Mouse (Mus musculus) retina, adult 2 months (tissue): ENCODE results near the gene Sox5.

ENCODE experiments used
- DNase-seq: peaks from one replicate; pipeline ENCODE4 v3.0.0-alpha.2; 2012; ENCODE audit warnings: low read depth, low spot score

Gene Sox5

DNA sequence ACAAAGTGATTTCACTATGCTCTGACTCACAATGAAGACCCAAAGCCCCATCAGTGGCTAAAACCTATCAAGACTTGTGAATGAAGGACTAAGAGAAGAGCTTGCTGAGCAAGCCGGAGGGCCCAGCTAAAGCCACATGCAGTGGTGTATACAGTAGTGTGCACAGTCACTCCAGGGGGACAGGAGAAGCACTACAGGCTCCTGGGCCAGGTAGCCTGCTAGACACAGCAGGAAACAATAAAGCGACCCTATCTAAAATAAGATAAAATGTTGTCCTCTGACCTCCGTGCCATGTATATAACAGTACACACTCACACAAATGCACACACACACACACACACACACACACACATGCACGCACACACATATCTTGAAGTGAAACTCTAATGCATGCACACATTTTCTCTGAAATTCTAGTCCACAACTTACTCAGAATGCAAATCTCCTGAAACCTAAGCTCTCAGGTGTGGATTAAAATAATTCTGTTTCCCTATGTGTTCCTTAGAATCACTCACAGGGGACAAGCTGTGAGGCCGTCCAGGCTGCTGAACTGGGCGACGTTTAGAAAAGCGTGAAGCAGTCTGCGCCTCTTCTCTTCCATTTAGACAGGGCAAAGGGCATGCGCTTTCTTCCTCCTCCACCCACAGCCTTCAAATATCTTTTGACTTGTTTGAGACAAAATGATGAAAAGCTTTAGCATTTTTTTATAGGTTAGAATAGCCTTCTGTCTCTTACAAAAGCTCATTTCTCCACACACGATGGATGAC is 197.5 kb downstream of the Sox5 start:
- no peak for DNase-seq

DNA sequence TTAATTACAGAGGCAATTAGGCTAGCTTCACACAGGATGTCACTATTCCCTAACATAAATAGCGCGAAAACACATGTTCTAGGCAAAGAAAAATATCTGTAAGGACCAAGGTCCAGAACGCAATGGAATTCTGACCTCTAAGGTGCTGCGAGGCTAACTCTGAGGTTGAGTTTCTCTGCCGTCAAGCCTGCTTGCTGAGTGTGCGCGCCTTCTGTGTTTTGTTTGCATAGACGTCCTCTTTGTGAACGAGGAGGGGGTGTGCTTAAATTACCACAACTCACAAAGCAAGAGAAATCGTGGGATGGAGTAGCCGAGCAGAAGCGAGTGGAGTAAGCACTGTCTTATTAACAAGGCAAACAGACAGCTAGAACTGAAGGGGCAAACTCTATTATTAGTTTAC is 202.5 kb downstream of the Sox5 start:
- DNase-seq = no peak

DNA sequence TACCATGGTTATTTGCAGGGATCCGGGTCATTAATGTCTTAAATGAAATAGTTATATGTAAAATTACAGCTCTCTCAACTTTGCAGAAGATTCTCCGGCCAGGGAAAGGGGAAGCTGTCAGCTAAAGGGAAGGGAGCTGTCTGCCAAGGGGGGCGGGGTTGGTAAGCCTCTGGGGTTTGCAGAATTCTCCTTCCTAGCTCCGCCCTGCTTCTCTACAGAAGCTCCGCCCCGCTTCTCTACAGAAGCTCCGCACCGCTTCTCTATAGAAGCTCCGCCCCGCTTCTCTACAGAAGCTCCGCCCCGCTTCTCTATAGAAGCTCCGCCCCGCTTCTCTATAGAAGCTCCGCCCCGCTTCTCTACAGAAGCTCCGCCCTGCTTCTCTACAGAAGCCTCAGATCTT is 210.9 kb downstream of the Sox5 start:
- no peak for DNase-seq

DNA sequence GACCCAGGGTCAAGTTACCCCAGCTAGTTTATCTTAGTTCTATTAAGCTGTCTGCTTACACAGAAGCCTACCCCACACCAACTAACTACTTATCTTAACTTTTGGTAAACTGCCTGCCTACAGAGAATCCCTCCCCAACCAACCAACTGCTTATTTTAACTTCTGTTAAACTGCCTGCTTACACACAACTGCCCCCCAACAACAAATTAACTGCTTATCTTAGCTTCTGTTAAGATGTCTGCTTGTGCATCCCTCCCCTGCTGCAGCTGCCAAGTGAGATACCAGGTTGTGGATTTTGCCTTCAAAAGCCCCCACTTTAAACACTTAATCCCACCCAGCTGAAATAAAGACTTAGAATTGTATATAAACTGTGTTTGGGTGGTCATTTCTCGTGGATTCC is 215.9 kb downstream of the Sox5 start:
- DNase-seq = no peak

DNA sequence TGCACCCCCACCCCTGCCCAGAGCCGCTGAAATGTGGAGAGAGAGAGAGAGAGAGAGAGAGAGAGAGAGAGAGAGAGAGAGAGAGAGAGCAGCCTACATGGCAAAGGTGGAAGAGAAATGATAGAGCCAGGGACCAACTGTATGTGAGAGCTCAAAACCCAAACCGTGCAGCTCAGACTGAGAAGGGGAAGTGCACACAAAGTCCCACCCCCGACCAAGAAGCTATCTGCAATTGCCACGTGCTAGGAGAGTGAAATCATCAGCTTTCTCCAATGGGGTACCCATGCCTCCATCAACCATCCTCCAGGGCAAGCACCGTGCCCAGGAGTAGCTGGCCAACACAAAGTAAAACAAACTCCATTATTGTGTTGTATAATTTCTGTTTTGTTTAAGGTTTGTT is 220.1 kb downstream of the Sox5 start:
- no peak for DNase-seq

DNA sequence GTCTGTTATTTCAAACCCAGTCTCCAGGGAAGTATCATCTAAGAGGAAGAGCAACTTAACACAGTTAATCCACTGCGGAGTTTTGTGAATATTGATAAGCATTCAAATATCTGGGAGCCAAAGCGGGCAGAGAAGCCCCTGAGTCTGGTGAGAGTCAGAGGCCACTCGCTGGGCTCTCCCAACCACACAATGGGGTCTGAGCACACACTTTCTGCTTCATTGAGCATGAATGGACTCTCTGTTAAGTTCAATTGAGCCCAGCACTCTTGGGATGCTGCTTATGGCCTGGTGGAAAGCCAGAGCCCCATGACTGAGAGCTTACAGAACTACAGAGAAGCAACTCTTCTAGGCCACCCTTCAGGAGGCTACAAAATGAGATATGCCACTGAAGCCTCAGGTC is 221.6 kb downstream of the Sox5 start:
- no peak for DNase-seq

DNA sequence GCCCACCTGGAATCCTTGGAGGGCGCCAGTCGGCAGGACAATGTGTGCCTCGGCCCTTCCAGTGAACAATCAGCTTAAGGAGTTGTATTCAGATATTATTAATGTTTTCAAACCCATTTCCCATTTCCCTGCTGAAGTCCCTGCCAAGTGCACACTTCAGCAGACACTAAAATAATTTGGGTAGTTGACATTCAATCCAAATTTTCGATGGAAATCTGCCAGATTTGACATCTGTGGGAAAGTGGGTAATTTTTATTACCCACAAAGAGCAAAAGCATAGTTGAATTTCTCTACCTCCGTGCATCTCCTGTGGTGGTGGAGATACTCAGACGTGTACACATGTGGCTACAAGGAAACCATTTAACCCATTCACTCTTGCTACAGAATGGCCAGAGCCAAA is 228.3 kb downstream of the Sox5 start:
- no peak for DNase-seq

DNA sequence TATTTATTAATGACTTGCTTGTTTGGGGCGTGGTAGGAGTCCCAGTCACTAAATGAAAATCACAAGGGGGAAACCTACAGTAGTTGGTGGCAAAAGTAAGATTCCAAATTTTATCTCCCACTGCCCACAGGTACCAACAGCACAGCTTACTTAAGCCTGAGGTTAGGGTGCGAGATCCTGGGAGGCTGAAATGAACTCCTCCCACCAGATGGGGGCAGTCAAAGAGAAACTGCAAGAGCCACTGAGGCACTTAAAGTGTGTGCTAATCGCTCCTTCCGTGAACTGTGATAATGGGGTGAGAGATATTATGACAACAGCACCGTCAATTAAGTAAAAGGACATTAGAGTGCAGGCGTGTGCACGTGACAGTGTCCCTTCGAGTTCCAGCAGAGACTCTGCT is 232.8 kb downstream of the Sox5 start:
- DNase-seq = no peak

DNA sequence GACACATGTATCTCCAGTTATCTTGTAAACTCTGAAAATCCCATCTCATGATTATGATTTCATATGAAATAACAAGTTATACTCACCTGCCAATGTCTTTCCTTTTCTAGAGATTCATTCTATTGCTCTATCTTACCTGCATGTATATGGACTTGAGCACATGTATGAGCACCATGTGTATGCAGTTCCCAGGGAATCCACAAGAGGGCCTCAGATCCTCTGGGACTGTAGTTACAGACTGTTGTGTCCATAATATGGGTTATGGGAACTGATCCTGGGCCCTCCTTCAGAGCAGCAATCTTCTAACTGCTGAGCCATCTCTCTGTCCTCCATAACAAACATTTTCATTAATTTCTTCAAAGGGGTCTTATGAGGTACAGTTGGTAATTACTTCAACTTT is 234.6 kb downstream of the Sox5 start:
- no peak for DNase-seq

DNA sequence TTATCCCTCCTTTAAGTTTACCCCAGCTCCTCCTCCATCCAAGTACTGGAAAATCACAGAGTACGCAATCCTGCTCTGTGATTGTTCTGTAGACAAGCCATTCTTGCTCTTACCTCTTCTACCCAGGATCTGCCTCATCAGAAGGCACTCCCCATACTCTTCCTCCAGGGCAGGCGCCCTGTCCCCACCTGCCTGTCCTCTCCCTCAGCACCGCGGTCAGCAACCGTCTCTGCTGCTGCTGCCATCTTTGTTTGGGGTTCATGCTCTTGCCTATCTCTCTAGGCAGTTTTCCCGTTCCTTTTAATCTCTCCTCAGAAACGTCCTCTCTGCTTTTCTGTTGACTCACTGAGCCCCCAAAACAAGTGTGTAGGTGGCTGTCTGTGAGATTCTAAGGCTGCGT is 236.2 kb downstream of the Sox5 start:
- DNase-seq = no peak

DNA sequence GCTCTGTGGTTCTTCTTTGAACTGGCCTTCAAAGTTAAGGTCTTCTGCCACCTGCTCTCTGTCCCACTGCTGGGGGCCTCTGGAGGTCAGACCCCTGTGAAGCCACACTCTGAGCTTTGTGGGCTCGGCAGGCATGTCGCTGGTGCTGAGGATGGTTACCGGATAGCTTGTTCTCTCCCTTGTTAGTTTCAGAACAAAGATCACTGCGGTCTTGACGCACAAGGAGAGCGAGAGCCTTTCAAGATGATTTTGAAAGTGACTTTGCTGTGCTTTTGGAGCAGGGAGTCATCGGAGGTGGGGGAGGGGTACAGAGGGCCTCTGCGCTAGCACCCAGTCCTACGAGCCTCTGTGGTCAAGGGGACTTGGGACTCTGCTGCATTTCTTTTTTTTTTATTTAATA is 240.5 kb downstream of the Sox5 start:
- DNase-seq = no peak

DNA sequence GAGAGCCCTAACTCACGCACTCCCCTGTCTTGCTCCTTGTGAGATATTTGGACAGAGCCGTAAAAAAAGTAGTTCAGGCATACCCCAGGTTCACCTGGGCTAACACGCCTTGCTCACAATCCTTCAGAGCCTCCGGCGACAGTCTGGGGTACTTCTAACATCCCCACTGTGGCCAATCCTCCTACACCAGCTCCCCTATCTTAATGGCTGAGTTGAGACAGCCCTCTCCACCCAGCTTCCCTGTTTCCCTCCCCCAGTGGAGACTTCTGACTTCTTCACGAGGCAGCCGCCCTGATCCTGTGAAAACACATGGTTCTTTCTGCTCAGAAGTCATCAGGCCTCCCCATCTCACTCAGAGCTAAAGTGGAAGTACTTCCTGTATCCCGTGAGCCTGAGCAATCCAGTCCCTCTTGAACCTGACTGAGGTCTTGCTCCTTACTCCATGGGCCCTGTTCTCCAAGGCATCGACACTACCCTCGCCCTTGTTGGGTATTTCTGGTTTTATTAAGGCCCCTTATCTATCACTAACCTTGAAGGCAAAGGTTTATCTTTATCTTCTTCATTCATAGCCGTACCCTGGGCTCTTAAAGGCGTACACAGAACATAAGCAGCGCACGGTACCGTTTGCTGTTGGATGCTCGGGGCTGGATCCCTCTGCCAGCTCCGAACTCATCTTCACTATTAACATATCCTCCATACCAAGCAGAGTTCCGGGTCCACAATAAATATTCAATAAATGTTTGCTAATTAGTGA is 242.2 kb downstream of the Sox5 start:
- DNase-seq = no peak

DNA sequence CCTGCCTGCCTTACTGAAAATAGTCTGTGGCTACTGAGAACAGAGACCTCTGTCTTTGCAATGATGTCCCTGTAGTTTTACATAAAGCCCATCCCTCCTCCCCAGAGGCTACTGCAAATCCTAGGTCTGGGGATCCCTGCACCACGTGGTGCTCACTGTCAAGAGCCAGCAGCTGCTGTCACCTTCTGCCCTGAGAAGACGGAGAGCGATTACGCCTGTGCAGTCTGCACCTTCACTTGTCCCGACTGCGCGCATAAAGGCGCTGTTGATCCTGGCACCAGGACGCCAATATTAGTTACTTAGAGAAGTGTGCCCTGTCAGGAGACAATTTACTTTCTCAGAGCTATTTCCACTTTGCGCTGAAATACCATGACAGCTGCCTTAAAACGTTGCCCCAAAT is 258.3 kb downstream of the Sox5 start:
- DNase-seq = no peak

DNA sequence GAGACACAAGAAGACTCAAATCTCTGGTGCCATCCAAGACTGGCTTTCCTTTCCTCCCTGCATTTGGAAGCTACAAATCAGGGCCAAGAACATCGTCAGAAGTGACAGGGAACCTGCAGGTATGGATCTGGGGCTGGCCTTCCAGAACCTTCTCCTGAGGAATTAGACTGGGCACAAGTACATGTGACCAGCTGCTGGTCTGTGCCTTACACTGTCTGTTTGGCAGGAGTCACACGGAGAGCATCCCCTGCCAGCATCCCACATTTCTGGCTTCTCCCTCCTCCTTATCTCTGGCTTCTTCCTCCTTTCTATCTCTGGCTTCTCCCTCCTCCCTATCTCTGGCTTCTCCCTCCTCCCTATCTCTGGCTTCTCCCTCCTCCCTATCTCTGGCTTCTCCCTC is 263.0 kb downstream of the Sox5 start:
- no peak for DNase-seq

DNA sequence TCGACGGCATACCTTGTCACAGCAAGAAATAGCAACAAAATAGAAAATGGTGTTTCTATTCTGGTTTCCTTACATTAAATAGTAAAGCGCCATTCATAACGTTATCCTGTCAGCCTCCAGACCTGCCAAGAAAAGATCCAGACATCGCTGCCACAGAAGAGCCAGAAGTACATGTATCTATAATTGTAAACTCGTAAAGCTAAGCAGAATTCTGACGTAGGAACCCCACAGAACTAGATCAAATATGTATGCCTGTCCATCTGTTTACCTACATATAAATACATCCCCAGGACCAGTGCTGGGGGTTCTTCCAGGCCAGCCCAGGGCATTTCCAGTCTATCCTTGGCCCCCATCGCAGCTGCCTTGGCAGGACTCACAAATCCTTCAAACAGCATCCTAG is 265.9 kb downstream of the Sox5 start:
- DNase-seq = no peak

DNA sequence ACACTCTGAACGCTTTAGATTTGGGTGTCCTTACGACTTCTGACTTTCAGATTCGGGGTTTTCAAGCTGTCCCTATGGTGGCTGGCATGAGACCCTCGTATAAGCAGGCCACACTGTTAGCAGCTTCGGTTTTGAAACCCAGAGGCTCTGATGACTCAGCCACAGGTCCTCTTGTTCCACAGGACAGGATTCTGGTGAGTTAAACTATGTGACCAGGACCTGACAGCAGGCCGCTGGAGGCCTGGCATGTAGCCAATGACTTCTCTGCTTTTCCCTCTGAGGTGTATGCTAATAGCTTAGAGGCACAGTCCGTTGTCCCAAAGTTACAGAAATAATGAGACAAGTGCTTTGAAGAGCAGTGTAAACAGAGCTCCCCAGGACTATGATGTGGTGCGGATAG is 268.0 kb downstream of the Sox5 start:
- DNase-seq = no peak

DNA sequence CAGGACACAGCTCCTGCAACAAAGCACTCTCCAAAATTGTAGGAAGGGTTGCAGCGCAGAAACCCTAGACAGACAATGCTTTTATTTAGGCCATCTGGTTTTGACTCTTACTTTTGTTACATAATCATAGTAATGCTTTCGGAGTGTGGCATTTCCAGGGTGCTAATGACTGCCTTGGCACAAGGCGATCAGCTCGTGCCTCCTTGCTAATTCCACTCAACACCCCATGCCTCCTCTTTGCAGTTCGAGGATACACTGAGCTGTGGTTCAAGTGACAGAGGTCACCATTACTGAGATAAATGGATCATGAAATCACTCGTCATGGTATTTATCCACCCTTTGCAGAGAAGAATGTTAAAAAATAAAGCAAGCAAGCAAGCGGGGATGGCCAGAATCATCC is 269.9 kb downstream of the Sox5 start:
- no peak for DNase-seq

DNA sequence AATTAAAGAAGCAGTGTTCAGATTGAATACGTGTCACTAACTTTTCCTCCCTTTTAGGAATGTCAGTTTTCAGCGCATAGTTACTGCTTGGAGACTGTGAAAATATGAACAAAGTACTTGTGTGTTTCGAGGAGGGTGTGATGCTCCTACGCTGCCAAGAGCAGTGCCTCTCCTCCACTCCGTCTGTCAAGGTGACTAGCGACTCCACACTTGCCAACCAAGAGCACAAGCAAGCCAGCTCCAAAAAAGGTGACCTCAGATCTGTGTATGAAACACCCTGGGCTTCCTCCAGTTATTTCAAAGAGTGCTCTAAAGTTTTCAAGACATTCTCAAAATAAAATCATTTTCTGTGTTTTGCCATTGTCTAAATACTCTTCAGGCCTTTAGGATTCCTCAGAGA is 271.6 kb downstream of the Sox5 start:
- DNase-seq = no peak

DNA sequence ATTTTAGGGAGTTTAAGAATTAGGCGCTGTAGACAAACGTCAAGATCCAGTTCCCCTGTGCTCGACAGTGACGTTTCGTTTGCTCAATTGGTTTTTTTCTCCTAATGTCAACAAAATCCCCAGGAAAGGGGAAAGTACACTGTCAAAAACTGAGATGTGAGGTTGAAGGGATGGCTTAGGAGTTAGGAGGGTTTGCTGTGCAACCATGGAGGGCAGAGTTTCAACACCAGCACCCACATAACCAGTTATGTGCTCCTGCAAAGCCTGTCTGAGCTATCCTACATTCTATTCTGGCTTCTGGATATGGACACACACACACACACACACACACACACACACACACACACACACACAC is 277.6 kb downstream of the Sox5 start:
- no peak for DNase-seq

DNA sequence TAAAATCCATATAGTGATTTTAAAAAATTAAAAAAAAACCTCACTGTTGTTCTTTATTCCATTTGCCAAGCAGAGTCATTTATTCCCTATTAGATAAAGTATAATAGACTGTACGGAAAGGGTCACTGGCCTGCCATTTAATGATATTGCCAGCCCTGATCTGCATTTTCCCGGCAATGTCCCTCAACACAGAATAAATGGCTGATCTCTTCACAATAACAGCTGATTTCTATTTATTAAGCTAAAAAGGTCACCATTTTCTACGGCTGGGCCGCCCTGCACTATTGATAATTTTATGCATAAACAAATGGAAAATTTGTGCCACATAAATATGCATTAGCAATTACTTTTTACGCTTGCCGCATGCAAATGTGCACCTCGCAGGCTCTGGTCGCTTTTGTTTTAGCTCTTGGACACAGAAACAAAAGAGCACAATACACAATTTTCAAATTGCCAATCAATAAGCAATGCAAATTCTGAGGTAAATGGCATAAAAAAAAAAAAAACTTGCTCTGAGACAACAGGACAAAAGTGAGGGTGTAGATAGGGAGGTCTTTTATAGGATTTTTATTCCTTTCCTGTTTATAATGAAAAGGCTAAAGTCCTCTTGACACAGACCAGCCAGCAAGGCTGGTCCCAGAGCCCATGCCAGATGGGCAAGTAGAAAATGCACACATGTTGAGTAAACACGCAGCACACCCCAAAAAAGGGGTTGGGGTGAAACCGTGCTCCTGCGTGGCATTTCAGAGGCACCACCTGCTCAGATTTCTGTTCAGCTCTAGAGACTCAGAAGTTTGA is 278.2 kb downstream of the Sox5 start:
- no peak for DNase-seq

DNA sequence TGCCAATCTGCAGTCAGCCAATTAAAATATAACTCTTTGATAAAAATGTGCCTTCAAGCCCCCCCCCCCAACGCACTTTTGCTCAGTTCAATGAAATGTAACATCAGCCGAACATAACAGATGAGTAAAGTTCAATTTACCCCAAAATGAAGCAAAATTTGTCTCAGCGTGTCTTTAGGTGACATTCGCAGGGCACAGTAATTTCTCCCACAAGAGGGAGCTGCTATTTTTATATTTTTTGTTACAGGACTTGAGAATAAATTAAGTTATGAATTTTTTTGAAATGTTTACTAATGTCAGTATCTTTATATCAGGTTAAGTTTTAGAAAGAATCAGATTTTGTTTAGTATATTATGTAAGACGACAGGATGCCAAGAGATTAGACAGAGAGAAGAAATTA is 280.3 kb downstream of the Sox5 start:
- DNase-seq = no peak

DNA sequence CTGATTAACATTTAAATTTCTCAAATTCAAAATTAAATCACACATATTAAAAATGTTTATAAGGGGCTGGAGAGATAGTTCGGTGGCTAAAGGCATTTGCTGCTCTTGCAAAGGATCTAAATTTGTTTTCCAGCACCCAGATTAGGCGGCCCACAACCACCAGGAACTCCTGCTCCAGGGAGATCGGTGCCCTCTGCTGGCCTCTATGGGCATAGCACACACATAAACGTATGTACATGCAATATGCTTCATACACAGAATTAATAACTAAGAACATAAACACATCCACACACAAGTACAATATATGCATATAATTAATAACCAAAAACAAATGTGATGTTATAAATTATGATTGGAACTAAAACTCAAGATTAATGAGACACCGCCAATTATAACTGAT is 283.6 kb downstream of the Sox5 start:
- DNase-seq = no peak
